Mouse (Mus musculus): Measurements from ENCODE around the gene Timm8a2. TPM values are rescaled to one million over a fixed set of nuclear protein-coding genes. Genes with fewer than 3 reads are reported as not detected.

Timm8a2 gene
- total RNA-seq, 2 experiments from 2014 or later = not detected

GRCm38 (mm10) chr14:122010301-122010700, 24.2 kb upstream of the Timm8a2 start:
- intact Hi-C loops (cut with DNase I) = no loop called here
- DNase-seq = peak in 1 of 2 experiments; percentile 47

- DNase-seq = no peak
Measured at GRCm38 (mm10) chr14:122011768-122012167, 22.7 kb upstream of the Timm8a2 start.

GRCm38 (mm10) chr14:122012193-122012592, 22.3 kb upstream of the Timm8a2 start:
- intact Hi-C loops (cut with DNase I) = no loop called here
- no peak for DNase-seq

More at GRCm38 (mm10) chr14:122011768-122012167, 22.7 kb upstream of the Timm8a2 start:
- intact Hi-C loops (cut with DNase I) = no loop called here

GRCm38 (mm10) chr14:122012814-122013213, 21.7 kb upstream of the Timm8a2 start:
- no peak for DNase-seq
- intact Hi-C loops (cut with DNase I) = no loop called here

- peak; percentile 38 to 39 for DNase-seq
- intact Hi-C loops (cut with DNase I) = no loop called here
Measured at GRCm38 (mm10) chr14:122013417-122013951, 21.0 kb upstream of the Timm8a2 start.

GRCm38 (mm10) chr14:122017958-122018357, 16.5 kb upstream of the Timm8a2 start:
- intact Hi-C loops (cut with DNase I) = no loop called here
- DNase-seq = no peak

GRCm38 (mm10) chr14:122019389-122019788, 15.1 kb upstream of the Timm8a2 start:
- DNase-seq = no peak
- intact Hi-C loops (cut with DNase I) = no loop called here

- DNase-seq = no peak
- intact Hi-C loops (cut with DNase I) = no loop called here
Measured at GRCm38 (mm10) chr14:122020567-122020966, 13.9 kb upstream of the Timm8a2 start.

GRCm38 (mm10) chr14:122023054-122023453, 11.4 kb upstream of the Timm8a2 start:
- DNase-seq = no peak
- intact Hi-C loops (cut with DNase I) = no loop called here

- no peak for DNase-seq
- intact Hi-C loops (cut with DNase I) = no loop called here
Measured at GRCm38 (mm10) chr14:122023928-122024327, 10.5 kb upstream of the Timm8a2 start.

- no peak for DNase-seq
- intact Hi-C loops (cut with DNase I) = no loop called here
Measured at GRCm38 (mm10) chr14:122028926-122029745, 5.3 kb upstream of the Timm8a2 start.

GRCm38 (mm10) chr14:122029851-122030250, 4.6 kb upstream of the Timm8a2 start:
- DNase-seq = no peak
- intact Hi-C loops (cut with DNase I) = no loop called here

GRCm38 (mm10) chr14:122032045-122032444, 2.4 kb upstream of the Timm8a2 start:
- DNase-seq = no peak
- intact Hi-C loops (cut with DNase I) = no loop called here

GRCm38 (mm10) chr14:122035181-122035580, 707 bp downstream of the Timm8a2 start:
- intact Hi-C loops (cut with DNase I) = no loop called here
- no peak for DNase-seq

- intact Hi-C loops (cut with DNase I) = no loop called here
- DNase-seq = no peak
Measured at GRCm38 (mm10) chr14:122035860-122036259, 1.4 kb downstream of the Timm8a2 start.

GRCm38 (mm10) chr14:122038874-122039647, 4.6 kb downstream of the Timm8a2 start:
- no peak for DNase-seq
- intact Hi-C loops (cut with DNase I) = no loop called here

GRCm38 (mm10) chr14:122041413-122041825, 6.9 kb downstream of the Timm8a2 start:
- intact Hi-C loops (cut with DNase I) = no loop called here
- no peak for DNase-seq

- DNase-seq = no peak
- intact Hi-C loops (cut with DNase I) = no loop called here
Measured at GRCm38 (mm10) chr14:122042142-122042694, 7.7 kb downstream of the Timm8a2 start.

- intact Hi-C loops (cut with DNase I) = no loop called here
- no peak for DNase-seq
Measured at GRCm38 (mm10) chr14:122047784-122048183, 13.3 kb downstream of the Timm8a2 start.

- intact Hi-C loops (cut with DNase I) = no loop called here
- DNase-seq = no peak
Measured at GRCm38 (mm10) chr14:122048816-122049215, 14.3 kb downstream of the Timm8a2 start.
